Comparison of ENCODE assay signal across 15 mouse cellular contexts in the genomic region with DNA sequence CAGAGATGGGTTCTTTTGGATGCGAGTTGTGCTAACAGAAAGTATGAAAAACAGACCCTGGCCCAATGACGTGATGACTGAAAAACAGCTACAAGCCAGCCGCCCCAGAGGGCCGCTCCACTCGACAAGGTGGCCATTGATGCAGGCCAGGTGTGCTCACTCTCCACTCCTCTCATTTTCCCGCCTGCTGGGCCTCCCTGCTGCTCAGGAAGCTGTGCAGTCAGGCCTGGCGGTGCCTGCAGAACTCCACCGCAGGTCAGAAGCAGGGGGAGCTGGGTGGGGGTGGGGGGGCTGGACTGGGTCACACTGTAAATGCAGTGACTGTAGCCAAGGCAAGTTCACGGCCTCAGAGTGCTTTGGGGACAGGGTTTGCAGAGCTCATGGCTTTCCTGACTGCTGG.
DNase-seq lines count a peak whose midpoint lies in the region; ATAC-seq lines count a peak whose summit lies in the region.
"Had no signal": no experiment of that assay in that cellular context is flagged by ENCODE, and none has a peak within 500 bp of the region (broad histone marks: within the 10 kb centered on the region; RNA-seq: fewer than 3 reads in every experiment).

No protein-coding gene starts in this region.

- H3K9ac ChIP-seq in heart, embryonic 11.5 days (ENCODE audit: low read depth, low read length), result no peak overlapping the region
- H3K9ac ChIP-seq in limb, embryonic 11.5 days (ENCODE audit: low read length), result no peak overlapping the region

- no peak overlapping the region for H3K27ac ChIP-seq in heart, embryonic 11.5 days (ENCODE audit: low read depth, low read length)
- peak overlapping the region; percentile 83 for H3K27ac ChIP-seq in limb, embryonic 11.5 days (replicated peaks; ENCODE audit: low read depth, low read length)

- H3K4me2 ChIP-seq in heart, embryonic 11.5 days, result no peak overlapping the region
- no peak overlapping the region for H3K4me2 ChIP-seq in limb, embryonic 11.5 days (ENCODE audit: low read depth, severe bottlenecking)

- H3K27me3 ChIP-seq in heart, embryonic 11.5 days (ENCODE audit: control insufficient read depth, insufficient read depth, low read length), result no peaks in the 10 kb centered on the region
- H3K27me3 ChIP-seq in limb, embryonic 11.5 days (ENCODE audit: control insufficient read depth, insufficient read depth, low read length), result no peaks in the 10 kb centered on the region

- 33% methylated on average over 9 of the region's 9 CpGs for WGBS in heart, embryonic 11.5 days (ENCODE audit: insufficient replicate concordance)
- WGBS in limb, embryonic 11.5 days, result 12% methylated on average over 9 of the region's 9 CpGs

- DNase-seq in heart, postnatal 4 days, result no peak
- DNase-seq in kidney, postnatal 10 days, result peak; percentile 28
- no peak for DNase-seq in kidney, adult 18-20 months
- peak; percentile 69 for DNase-seq in embryo, embryonic 11 days
- peak; percentile 90 for DNase-seq in limb, embryonic 11.5 days (ENCODE audit: low spot score)
- no peak for DNase-seq in adrenal gland, postnatal 10 days
- no peak for DNase-seq in T-cell, adult 2 months (ENCODE audit: low spot score)
- DNase-seq: adrenal gland, postnatal 25 days; gastrocnemius, postnatal 36 days; layer of hippocampus, adult 9-11 months; lung, adult 2 months; right cerebral cortex, postnatal 14 days; thymus, adult 18-20 months had no signal

- H3K9me3 ChIP-seq in heart, embryonic 11.5 days (replicated peaks; ENCODE audit: control insufficient read depth, low read length), result no peaks in the 10 kb centered on the region
- H3K9me3 ChIP-seq in limb, embryonic 11.5 days (ENCODE audit: control insufficient read depth, low read length), result no peaks in the 10 kb centered on the region

- no peaks in the 10 kb centered on the region for H3K36me3 ChIP-seq in heart, embryonic 11.5 days (ENCODE audit: control insufficient read depth, insufficient read depth, low read length)
- H3K36me3 ChIP-seq in limb, embryonic 11.5 days (ENCODE audit: control insufficient read depth, insufficient read depth, low read length), result no peaks in the 10 kb centered on the region

- H3K4me3 ChIP-seq in heart, embryonic 11.5 days (ENCODE audit: low read depth, low read length), result no peak overlapping the region
- H3K4me3 ChIP-seq in limb, embryonic 11.5 days (ENCODE audit: low read depth, low read length), result no peak overlapping the region
- H3K4me3 ChIP-seq: megakaryocyte, embryonic 14.5 days had no signal

- 0 out of 2 replicates have a peak, but pooled peaks have one; percentile 14 for ATAC-seq in heart, embryonic 11.5 days (replicated peaks; ENCODE audit: insufficient number of reproducible peaks, low FRiP score, low TSS enrichment)
- ATAC-seq in limb, embryonic 11.5 days (ENCODE audit: insufficient number of reproducible peaks, low FRiP score, low TSS enrichment, low read depth), result peak; percentile 91

- peaks cover 7% of the 10 kb centered on the region for H3K4me1 ChIP-seq in heart, embryonic 11.5 days (ENCODE audit: control insufficient read depth, insufficient read depth, low read length)
- peaks cover 36% of the 10 kb centered on the region for H3K4me1 ChIP-seq in limb, embryonic 11.5 days (ENCODE audit: control insufficient read depth, insufficient read depth, low read length)

Comparison
In these comparisons a context has a peak if more than half of its experiments do, and no peak if none do; other contexts are left out.
1. DNase-seq: peak in kidney, postnatal 10 days (single experiment), embryo, embryonic 11 days (single experiment) and limb, embryonic 11.5 days (single experiment); none in heart, postnatal 4 days (single experiment), kidney, adult 18-20 months (single experiment), adrenal gland, postnatal 10 days (single experiment) and T-cell, adult 2 months (single experiment).